Mouse (Mus musculus) lung, adult 2 months (tissue): ENCODE results near the gene Zbtb44.

Source experiments
- CTCF ChIP-seq: fragments of 200-500 bp; IDR thresholded peaks from 2 replicates; pipeline ENCODE4 v1.5.1; 2011; ENCODE audit warnings: mild to moderate bottlenecking, low read length, control low read depth; ENCODE audit not compliant: insufficient read depth
- POLR2A ChIP-seq: fragments of 200-500 bp; IDR thresholded peaks from 2 replicates; pipeline ENCODE4 v1.6.1; 2011; ENCODE audit warnings: low read depth, mild to moderate bottlenecking, control low read depth, low read length, borderline replicate concordance; ENCODE audit errors: extremely low read depth

GRCm38 (mm10) chr9:31085556-31085955 is 55.1 kb downstream of the Zbtb44 start:
- no peak for TF ChIP-seq POLR2A
- TF ChIP-seq CTCF: no peak
